Mouse (Mus musculus) forebrain, embryonic 14.5 days (tissue): ENCODE data around the gene Frrs1. TPM values are rescaled to one million over a fixed set of nuclear protein-coding genes. Genes with fewer than 3 reads are reported as not detected.
"Not testable (repeated sequence)": the region's sequence is repeated elsewhere in the genome, so short reads cannot be mapped to it uniquely, and the experiment has no call there.

Experiments
- ATAC-seq: fragments of 200-750 bp; cut with Nextera tagmentation; 2 replicates; pipeline ENCODE4 v1.8.0; 2017; ENCODE audit warnings: mild to moderate bottlenecking, moderate library complexity
- DNase-seq: peaks from one replicate; pipeline ENCODE4 v3.0.0-alpha.2; 2015; ENCODE audit warnings: low spot score
- H3K27ac ChIP-seq: fragments of 300-500 bp; sonication (generic); 2 replicates; pipeline ENCODE4 v1.5.1; 2014; ENCODE audit warnings: low read depth, mild to moderate bottlenecking, control low read depth, low read length, moderate library complexity
- H3K27me3 ChIP-seq: fragments of 300-500 bp; sonication (generic); replicated peaks from 2 replicates; pipeline ENCODE4 v1.6.1; 2014; ENCODE audit warnings: low read length, control low read depth, mixed read lengths; ENCODE audit not compliant: control insufficient read depth, insufficient read depth
- H3K36me3 ChIP-seq: fragments of 300-500 bp; sonication (generic); 2 replicates; pipeline ENCODE4 v1.6.1; 2014; ENCODE audit warnings: low read length, control low read depth; ENCODE audit not compliant: control insufficient read depth, insufficient read depth
- H3K4me1 ChIP-seq: fragments of 300-500 bp; sonication (generic); 2 replicates; pipeline ENCODE4 v1.6.1; 2014; ENCODE audit warnings: antibody characterized with exemption, low read length, control low read depth; ENCODE audit not compliant: control insufficient read depth, insufficient read depth
- H3K4me2 ChIP-seq: fragments of 300-500 bp; sonication (generic); 2 replicates; pipeline ENCODE4 v1.6.1; 2014; ENCODE audit warnings: mild to moderate bottlenecking, control low read depth, low read length
- H3K4me3 ChIP-seq: fragments of 300-500 bp; sonication (generic); 2 replicates; pipeline ENCODE4 v1.5.1; 2014; ENCODE audit warnings: low read depth, low read length, control low read depth
- H3K9ac ChIP-seq: fragments of 300-500 bp; sonication (generic); 2 replicates; pipeline ENCODE4 v1.6.1; 2014; ENCODE audit warnings: mild to moderate bottlenecking, low read length, control low read depth, moderate library complexity
- H3K9me3 ChIP-seq: fragments of 300-500 bp; sonication (generic); replicated peaks from 2 replicates; pipeline ENCODE4 v1.6.1; 2016; ENCODE audit warnings: low read length, control low read depth, mixed read lengths; ENCODE audit not compliant: control insufficient read depth
- WGBS: fragments of 180-500 bp; shearing (Covaris S2); extraction: QIAGEN DNeasy Blood & Tissue Kit; methylation state at CpG from one replicate; pipeline ENCODE4 v1.1.7; 2014; 5-methylcytosine and 5-hydroxymethylcytosine counted together
- polyA plus RNA-seq: library from polyadenylated mRNA; unstranded; fragments of >200 nt; fragmentation: Nextera tagmentation; extraction: Ambion mirVana; gene quantifications from 2 replicates; pipeline ENCODE4 v1.2.1, GENCODE M21; 2014

The Frrs1 gene
- 1.9 and 3.1 TPM in 2 replicates for polyA plus RNA-seq

- Histone ChIP-seq H3K4me2 (no peak within 1 kb of the TSS), H3K36me3 (no peaks in the 10 kb centered on the region), H3K27ac (no peak within 1 kb of the TSS), H3K9me3 (no peaks in the 10 kb centered on the region), H3K9ac (no peak within 1 kb of the TSS), H3K27me3 (no peaks in the 10 kb centered on the region), H3K4me3 (no peak within 1 kb of the TSS), H3K4me1 (peaks cover 3% of the 10 kb centered on the region)
- ATAC-seq = no peak
- no peak for DNase-seq
- WGBS = 90% methylated on average over 9 of the region's 9 CpGs
Observed at GRCm38 (mm10) chr3:116858941-116859685, at the start of gene Frrs1. TSS of gene Frrs1 (plus strand) at chr3:116859464.

GRCm38 (mm10) chr3:116810351-116810750, 48.9 kb upstream of the Frrs1 start:
- H3K4me2 ChIP-seq, H3K9me3 ChIP-seq, H3K4me3 ChIP-seq, H3K27me3 ChIP-seq, H3K9ac ChIP-seq, H3K4me1 ChIP-seq, H3K27ac ChIP-seq, H3K36me3 ChIP-seq, ATAC-seq, DNase-seq: not testable (repeated sequence)
- 77% methylated on average over 6 of the region's 6 CpGs for WGBS

GRCm38 (mm10) chr3:116812946-116813345, 46.3 kb upstream of the Frrs1 start:
- Histone ChIP-seq H3K4me1 (0 out of 2 replicates have a peak, but pooled peaks cover 2% of the 10 kb centered on the region), H3K27ac (no peak overlapping the region), H3K36me3 (no peaks in the 10 kb centered on the region), H3K9ac (no peak overlapping the region), H3K4me2 (no peak overlapping the region), H3K4me3 (no peak overlapping the region), H3K27me3 (no peaks in the 10 kb centered on the region), H3K9me3 (no peaks in the 10 kb centered on the region)
- WGBS = 90% methylated on average over 2 of the region's 2 CpGs
- no peak for ATAC-seq
- DNase-seq = no peak

- WGBS = 74% methylated on average over 6 of the region's 6 CpGs
- H3K4me1 ChIP-seq = 0 out of 2 replicates have a peak, but pooled peaks cover 2% of the 10 kb centered on the region
- no peak overlapping the region for H3K9ac ChIP-seq
- ATAC-seq (no peak), DNase-seq (no peak)
- H3K4me3 ChIP-seq = no peak overlapping the region
- H3K9me3 ChIP-seq = no peaks in the 10 kb centered on the region
- H3K27ac ChIP-seq = no peak overlapping the region
- H3K27me3 ChIP-seq = no peaks in the 10 kb centered on the region
- no peaks in the 10 kb centered on the region for H3K36me3 ChIP-seq
- no peak overlapping the region for H3K4me2 ChIP-seq
Observed at GRCm38 (mm10) chr3:116815305-116815797, 43.9 kb upstream of the Frrs1 start.

- Histone ChIP-seq H3K27ac (no peak overlapping the region), H3K4me1 (0 out of 2 replicates have a peak, but pooled peaks cover 2% of the 10 kb centered on the region), H3K4me3 (no peak overlapping the region), H3K4me2 (no peak overlapping the region), H3K36me3 (no peaks in the 10 kb centered on the region), H3K9ac (no peak overlapping the region), H3K9me3 (no peaks in the 10 kb centered on the region), H3K27me3 (no peaks in the 10 kb centered on the region)
- no peak for ATAC-seq
- WGBS = 68% methylated on average over 4 of the region's 4 CpGs
- no peak for DNase-seq
Observed at GRCm38 (mm10) chr3:116815916-116816315, 43.3 kb upstream of the Frrs1 start.

GRCm38 (mm10) chr3:116816674-116817215, 42.5 kb upstream of the Frrs1 start:
- H3K9ac ChIP-seq = no peak overlapping the region
- DNase-seq = no peak
- H3K4me2 ChIP-seq = no peak overlapping the region
- H3K36me3 ChIP-seq = no peaks in the 10 kb centered on the region
- no peak overlapping the region for H3K27ac ChIP-seq
- H3K4me3 ChIP-seq = no peak overlapping the region
- 0 out of 2 replicates have a peak, but pooled peaks cover 2% of the 10 kb centered on the region for H3K4me1 ChIP-seq
- 87% methylated on average over 3 of the region's 3 CpGs for WGBS
- no peaks in the 10 kb centered on the region for H3K9me3 ChIP-seq
- no peak for ATAC-seq
- no peaks in the 10 kb centered on the region for H3K27me3 ChIP-seq

- Histone ChIP-seq H3K27me3 (no peaks in the 10 kb centered on the region), H3K4me1 (0 out of 2 replicates have a peak, but pooled peaks cover 2% of the 10 kb centered on the region), H3K4me2 (no peak overlapping the region), H3K9ac (no peak overlapping the region), H3K4me3 (no peak overlapping the region), H3K9me3 (no peaks in the 10 kb centered on the region), H3K27ac (no peak overlapping the region), H3K36me3 (no peaks in the 10 kb centered on the region)
- DNase-seq (no peak), ATAC-seq (no peak)
- 92% methylated on average over 6 of the region's 7 CpGs for whole genome bisulfite sequencing
Observed at GRCm38 (mm10) chr3:116817231-116817630, 42.0 kb upstream of the Frrs1 start.

- WGBS = 76% methylated on average over 4 of the region's 4 CpGs
- no peak overlapping the region for H3K27ac ChIP-seq
- H3K4me3 ChIP-seq = no peak overlapping the region
- no peak overlapping the region for H3K4me2 ChIP-seq
- no peaks in the 10 kb centered on the region for H3K36me3 ChIP-seq
- ATAC-seq = no peak
- no peaks in the 10 kb centered on the region for H3K27me3 ChIP-seq
- H3K4me1 ChIP-seq = no peaks in the 10 kb centered on the region
- H3K9me3 ChIP-seq = no peaks in the 10 kb centered on the region
- no peak for DNase-seq
- no peak overlapping the region for H3K9ac ChIP-seq
Observed at GRCm38 (mm10) chr3:116826471-116827215, 32.6 kb upstream of the Frrs1 start.
